Mouse (Mus musculus): ENCODE data around the gene AI597479. TPM values are rescaled to one million over a fixed set of nuclear protein-coding genes. Genes with fewer than 3 reads are reported as not detected.

Gene AI597479
- polyA plus RNA-seq, 1 experiment from 2014 or later: 26.4 TPM

DNA sequence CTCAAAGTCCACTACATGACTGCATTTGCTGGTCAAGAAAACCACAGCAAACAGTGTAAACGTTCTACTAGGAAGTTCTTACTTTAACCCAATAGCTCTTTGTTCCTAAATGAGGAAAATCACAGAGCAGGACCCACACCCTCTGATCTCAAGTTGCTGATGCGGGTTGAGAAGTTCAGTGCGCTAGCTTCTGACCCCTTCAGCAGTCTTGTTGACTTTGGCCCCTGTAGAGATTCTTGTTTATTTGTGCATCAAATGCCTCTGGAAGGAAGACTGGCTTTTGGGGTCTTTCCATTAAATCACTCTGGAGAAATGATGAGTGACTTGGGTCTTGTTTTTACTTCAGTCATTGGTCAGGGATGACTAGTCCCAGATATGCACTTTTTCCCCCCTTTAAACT, 51.7 kb downstream of the AI597479 start:
- Histone ChIP-seq H3K27ac (no peak overlapping the region), H3K4me3 (no peak overlapping the region), H3K9me3 (no peaks in the 10 kb centered on the region), H3K36me3 (peaks cover 70% of the 10 kb centered on the region), H3K27me3 (ENCODE audit: insufficient read depth, poor library complexity, severe bottlenecking) (no peaks in the 10 kb centered on the region), H3K4me1 (peaks cover 51% of the 10 kb centered on the region)
- no peak for DNase-seq (ENCODE audit: low spot score)
- 71% methylated on average over 3 of the region's 3 CpGs for WGBS

DNA sequence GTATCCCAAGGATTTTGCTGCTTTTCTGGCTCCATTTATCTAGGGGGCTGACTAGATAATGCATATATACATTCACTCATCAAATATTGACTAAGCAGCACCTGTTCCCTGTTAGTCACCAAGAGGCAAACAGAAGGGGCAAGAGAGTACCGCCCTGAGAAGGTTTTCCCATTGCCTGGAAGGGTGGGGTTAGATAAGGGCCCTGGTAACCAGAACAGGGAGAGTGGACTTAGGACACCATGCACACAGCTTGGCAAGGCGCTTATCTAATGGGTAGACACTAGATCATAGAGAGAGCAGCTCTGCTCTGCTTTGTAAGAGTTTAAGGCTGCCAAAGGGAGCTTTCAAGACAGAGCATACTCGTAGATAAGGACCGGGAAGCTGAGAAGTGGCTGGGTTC, 54.1 kb downstream of the AI597479 start:
- Histone ChIP-seq H3K27me3 (ENCODE audit: insufficient read depth, poor library complexity, severe bottlenecking) (no peaks in the 10 kb centered on the region), H3K27ac (no peak overlapping the region), H3K36me3 (peaks cover 60% of the 10 kb centered on the region), H3K4me3 (no peak overlapping the region), H3K4me1 (peaks cover 49% of the 10 kb centered on the region), H3K9me3 (no peaks in the 10 kb centered on the region)
- WGBS: 60% methylated on average over 4 of the region's 4 CpGs
- DNase-seq (ENCODE audit: low spot score): no peak

DNA sequence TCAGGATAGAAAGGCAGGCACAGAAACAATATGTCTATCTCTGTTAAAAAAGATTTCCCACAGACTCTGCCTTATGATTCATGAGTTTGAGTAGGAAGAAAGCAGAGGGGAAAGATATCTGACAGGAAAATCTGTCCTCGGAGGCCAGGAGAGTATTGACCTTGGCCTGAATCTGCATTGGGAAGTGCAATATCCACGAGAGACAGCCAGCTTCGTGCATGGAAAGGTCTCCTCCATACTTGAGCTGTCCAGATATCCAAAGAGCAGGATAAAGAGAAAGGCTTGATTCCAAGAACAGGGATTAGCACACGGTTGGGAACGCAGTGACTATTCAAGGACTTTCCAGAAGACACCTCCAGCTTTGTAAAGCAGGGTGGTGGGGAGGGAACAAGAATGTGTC, 55.0 kb downstream of the AI597479 start:
- Histone ChIP-seq H3K27me3 (ENCODE audit: insufficient read depth, poor library complexity, severe bottlenecking) (no peaks in the 10 kb centered on the region), H3K36me3 (peaks cover 64% of the 10 kb centered on the region), H3K9me3 (no peaks in the 10 kb centered on the region), H3K27ac (no peak overlapping the region), H3K4me3 (no peak overlapping the region), H3K4me1 (peaks cover 44% of the 10 kb centered on the region)
- WGBS: 56% methylated on average over 5 of the region's 5 CpGs
- no peak for DNase-seq (ENCODE audit: low spot score)

DNA sequence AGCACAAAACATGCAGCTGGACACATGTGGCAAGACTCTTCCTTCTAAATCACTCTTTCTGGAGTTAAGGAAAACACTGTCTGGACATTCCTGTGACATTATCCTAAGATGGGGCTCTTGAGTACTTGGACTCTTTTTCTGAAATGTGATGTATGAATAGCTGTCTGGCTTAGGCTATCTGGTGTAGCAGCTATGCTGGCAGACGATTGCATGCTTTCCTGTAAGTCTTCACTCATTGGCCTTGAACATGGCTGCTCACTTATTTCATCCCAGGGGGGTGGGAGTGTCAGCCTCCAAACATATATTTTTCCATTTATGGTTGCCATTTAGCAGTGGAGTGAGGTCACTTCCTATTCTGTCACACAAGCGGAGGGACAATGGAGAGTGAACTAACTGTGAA, 56.0 kb downstream of the AI597479 start:
- Histone ChIP-seq H3K4me1 (peaks cover 43% of the 10 kb centered on the region), H3K9me3 (no peaks in the 10 kb centered on the region), H3K4me3 (no peak overlapping the region), H3K27ac (no peak overlapping the region), H3K27me3 (ENCODE audit: insufficient read depth, poor library complexity, severe bottlenecking) (no peaks in the 10 kb centered on the region), H3K36me3 (peaks cover 54% of the 10 kb centered on the region)
- DNase-seq (ENCODE audit: low spot score): no peak
- 44% methylated on average over 2 of the region's 2 CpGs for WGBS

DNA sequence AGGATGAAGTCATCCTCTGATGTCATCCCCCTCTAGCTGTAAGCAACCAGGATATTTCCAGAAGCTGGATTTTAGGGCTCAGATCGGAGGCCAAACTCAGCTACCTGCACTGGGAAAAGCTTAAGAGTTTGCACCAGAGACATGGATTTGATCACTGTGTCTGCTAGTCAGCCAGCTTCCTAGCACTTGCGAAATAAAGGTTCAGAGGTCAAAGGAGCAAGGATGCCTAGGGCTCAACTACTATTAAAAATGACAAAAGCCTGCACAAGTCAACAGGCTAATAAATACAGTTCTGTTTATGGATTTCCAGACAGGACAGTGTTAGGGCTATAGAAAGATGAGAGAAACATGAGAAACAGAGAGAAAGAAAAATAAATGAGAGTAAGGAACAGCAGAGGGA, 59.4 kb downstream of the AI597479 start:
- Histone ChIP-seq H3K36me3 (peaks cover 21% of the 10 kb centered on the region), H3K9me3 (no peaks in the 10 kb centered on the region), H3K27ac (no peak overlapping the region), H3K4me1 (peaks cover 54% of the 10 kb centered on the region), H3K27me3 (ENCODE audit: insufficient read depth, poor library complexity, severe bottlenecking) (no peaks in the 10 kb centered on the region), H3K4me3 (no peak overlapping the region)
- WGBS: 82% methylated on average over 2 of the region's 2 CpGs
- DNase-seq (ENCODE audit: low spot score): no peak

DNA sequence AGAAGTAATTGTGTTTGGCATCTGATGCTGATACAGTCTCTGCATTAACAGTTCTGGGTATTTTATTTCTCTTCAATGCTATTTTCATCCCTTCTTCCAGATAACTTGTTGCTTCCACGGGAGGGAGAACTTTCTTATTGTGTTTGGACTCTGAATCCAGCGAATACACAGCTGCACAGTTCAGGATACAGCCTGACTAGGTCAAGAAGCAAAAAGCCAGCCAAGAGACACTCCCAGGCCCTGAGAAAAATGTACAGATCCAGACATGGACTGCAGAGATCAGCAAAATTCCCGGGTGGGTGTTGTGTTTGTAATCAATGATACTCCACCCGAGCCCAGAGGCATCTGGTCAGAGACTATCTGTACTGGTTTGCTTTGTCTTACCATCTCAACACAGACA, 60.9 kb downstream of the AI597479 start:
- H3K4me1 ChIP-seq: peaks cover 53% of the 10 kb centered on the region

DNA sequence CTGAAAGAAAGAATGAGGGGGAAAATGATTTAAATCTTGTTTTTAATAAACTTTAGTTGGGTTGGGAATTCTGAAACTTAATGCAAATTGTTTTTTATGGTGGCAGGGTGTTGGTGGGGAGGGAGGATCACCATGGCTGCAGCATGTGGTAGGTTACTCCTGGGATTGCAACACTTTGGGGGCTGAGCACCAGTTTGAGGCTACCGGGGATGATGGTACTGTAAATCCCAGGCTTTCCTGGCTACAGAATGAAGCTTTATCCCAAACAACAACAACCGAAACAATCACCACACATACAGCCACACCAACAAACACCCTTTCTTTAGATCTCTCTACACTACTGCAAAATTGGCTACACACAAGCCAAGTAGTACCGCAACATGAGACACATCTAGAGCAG, 63.9 kb downstream of the AI597479 start:
- H3K4me1 ChIP-seq: peaks cover 40% of the 10 kb centered on the region
- H3K4me3 ChIP-seq: peak overlapping the region; percentile 87
- WGBS: 70% methylated on average over 3 of the region's 3 CpGs
- H3K9me3 ChIP-seq: no peaks in the 10 kb centered on the region
- DNase-seq (ENCODE audit: low spot score): no peak
- H3K27ac ChIP-seq: peak overlapping the region; percentile 96; the same call in 1 of the 2 replicates
- H3K36me3 ChIP-seq: peaks cover 11% of the 10 kb centered on the region
- H3K27me3 ChIP-seq (ENCODE audit: insufficient read depth, poor library complexity, severe bottlenecking): 0 out of 2 replicates have a peak, but pooled peaks cover 6% of the 10 kb centered on the region

More for the DNA sequence above, 60.9 kb downstream of the AI597479 start:
- H3K9me3 ChIP-seq: no peaks in the 10 kb centered on the region
- no peak for DNase-seq (ENCODE audit: low spot score)
- H3K4me3 ChIP-seq: peak overlapping the region; percentile 35
- 32% methylated on average over 4 of the region's 4 CpGs for WGBS
- H3K27me3 ChIP-seq (ENCODE audit: insufficient read depth, poor library complexity, severe bottlenecking): 0 out of 2 replicates have a peak, but pooled peaks cover under 1% of the 10 kb centered on the region
- H3K27ac ChIP-seq: peak overlapping the region; percentile 59; the same call in 1 of the 2 replicates
- H3K36me3 ChIP-seq: peaks cover 14% of the 10 kb centered on the region

DNA sequence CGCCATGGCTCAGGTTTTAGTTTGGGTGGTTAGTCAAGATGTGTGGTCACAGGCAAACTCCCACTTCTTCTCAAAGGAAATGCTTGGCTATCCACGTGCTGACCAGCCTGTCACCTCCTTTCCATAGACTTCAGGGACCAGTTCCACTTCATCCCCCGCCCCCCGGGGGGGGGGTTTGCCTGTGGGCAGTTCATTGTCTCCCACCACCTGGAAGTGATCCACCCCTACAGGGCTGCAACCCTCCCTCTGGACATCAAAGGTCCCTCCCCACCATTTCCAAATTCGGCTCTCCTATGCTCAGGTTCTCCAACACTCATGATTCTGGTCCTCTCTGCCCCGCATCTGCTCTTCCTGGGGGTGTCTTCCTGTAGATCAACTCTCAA, 64.6 kb downstream of the AI597479 start:
- Histone ChIP-seq H3K4me3 (peak overlapping the region; percentile 87), H3K27me3 (ENCODE audit: insufficient read depth, poor library complexity, severe bottlenecking) (0 out of 2 replicates have a peak, but pooled peaks cover 6% of the 10 kb centered on the region), H3K9me3 (no peaks in the 10 kb centered on the region), H3K4me1 (peaks cover 47% of the 10 kb centered on the region), H3K27ac (peak overlapping the region; percentile 96), H3K36me3 (peaks cover 4% of the 10 kb centered on the region)
- no peak for DNase-seq (ENCODE audit: low spot score)
- 1% methylated on average over 6 of the region's 6 CpGs for WGBS

DNA sequence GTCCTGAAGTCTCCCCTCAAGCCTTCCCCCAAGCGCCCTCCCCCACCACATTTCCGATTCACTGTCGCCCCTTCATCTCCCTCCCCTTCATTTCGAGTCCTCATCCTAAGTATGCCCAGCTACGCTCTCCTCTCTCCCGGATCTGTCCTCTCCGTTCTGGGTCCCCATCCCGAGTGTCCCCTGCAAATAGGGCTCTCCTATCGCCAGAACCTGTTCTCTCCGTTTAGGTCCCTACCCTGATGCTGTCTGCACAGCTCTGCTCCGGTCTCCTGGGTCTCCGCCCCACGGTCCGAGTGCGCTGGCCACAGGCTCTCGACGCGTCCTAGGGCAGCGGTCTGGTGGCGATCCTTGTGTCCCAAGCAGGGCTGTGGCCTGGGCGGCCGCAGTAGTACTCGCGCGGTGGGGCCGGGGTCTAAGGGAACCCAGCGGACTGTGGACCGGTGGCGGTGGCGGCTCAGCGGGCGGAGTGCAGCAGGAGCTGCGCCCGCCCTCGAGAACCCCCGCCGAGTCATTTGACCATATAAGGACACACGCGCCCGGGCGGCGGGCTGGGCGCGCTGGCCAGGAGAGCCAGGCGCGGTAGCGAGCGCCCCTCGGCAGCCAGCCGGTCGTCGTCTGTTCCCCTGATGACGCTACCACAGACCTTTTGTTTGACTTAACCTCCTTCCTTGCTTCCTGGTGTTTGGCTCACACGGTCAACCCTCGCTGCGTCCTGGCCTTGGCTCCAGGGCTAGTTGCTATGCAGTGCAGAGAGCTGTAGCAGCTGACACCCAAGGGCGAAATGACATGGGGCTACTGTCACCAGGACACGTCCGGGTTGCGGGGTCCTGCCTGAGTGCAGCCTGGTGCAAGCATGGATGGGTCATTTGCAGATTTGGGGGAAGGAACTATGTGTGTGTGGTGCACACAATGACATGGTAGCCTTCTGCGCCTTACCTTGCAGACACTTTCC, 65.2 kb downstream of the AI597479 start:
- Histone ChIP-seq H3K36me3 (peaks cover 2% of the 10 kb centered on the region; the same call in 1 of the 2 replicates), H3K4me1 (peaks cover 53% of the 10 kb centered on the region), H3K9me3 (no peaks in the 10 kb centered on the region), H3K27ac (peak overlapping the region; percentile 96), H3K4me3 (peak overlapping the region; percentile 87), H3K27me3 (ENCODE audit: insufficient read depth, poor library complexity, severe bottlenecking) (0 out of 2 replicates have a peak, but pooled peaks cover 6% of the 10 kb centered on the region)
- WGBS: 4% methylated on average over 61 of the region's 61 CpGs
- peak; percentile 91 for DNase-seq (ENCODE audit: low spot score)

DNA sequence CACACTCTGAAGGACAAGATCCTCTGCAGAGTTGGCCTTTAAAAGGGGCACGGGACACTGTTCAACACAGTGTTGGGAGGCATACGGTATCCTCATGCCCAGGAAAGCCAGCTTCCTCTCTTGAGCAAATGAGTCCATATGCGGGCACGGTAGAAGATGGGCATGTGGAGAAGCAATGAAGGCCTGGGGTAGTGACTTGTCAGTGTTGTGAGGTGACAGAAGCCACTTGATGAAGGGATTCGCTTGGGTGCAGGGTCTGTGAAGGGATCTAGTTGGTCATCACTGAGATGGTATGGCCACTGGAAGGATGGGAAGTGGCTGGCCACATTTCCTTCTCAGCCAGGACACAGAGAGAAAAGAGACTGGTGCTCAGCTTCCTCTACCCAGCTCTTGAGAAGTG, 66.1 kb downstream of the AI597479 start:
- H3K9me3 ChIP-seq: no peaks in the 10 kb centered on the region
- peak overlapping the region; percentile 96 for H3K27ac ChIP-seq
- no peak for DNase-seq (ENCODE audit: low spot score)
- peaks cover 53% of the 10 kb centered on the region for H3K4me1 ChIP-seq
- no peak overlapping the region for H3K4me3 ChIP-seq
- H3K36me3 ChIP-seq: peaks cover 2% of the 10 kb centered on the region; the same call in 1 of the 2 replicates
- WGBS: 91% methylated on average over 5 of the region's 5 CpGs
- 0 out of 2 replicates have a peak, but pooled peaks cover 6% of the 10 kb centered on the region for H3K27me3 ChIP-seq (ENCODE audit: insufficient read depth, poor library complexity, severe bottlenecking)

Other genes with a start within 250 kb of the AI597479 start
- 63.9 and 65.5 TPM in 2 replicates for gene Mrps9, start 247.5 kb upstream of the AI597479 start, polyA plus RNA-seq (2016; fragmentation: Nextera tagmentation; extraction: Ambion mirVana)
- gene Gpr45, start 145.8 kb upstream of the AI597479 start, polyA plus RNA-seq (2016; fragmentation: Nextera tagmentation; extraction: Ambion mirVana): 3.1 and 4.9 TPM in 2 replicates
- gene Tgfbrap1, start 73 bp upstream of the AI597479 start, polyA plus RNA-seq (2016; fragmentation: Nextera tagmentation; extraction: Ambion mirVana): 9.6 and 10.2 TPM in 2 replicates
- gene Fhl2, start 98.3 kb downstream of the AI597479 start, polyA plus RNA-seq (2016; fragmentation: Nextera tagmentation; extraction: Ambion mirVana): 112 and 178 TPM in 2 replicates

All from heart, embryonic 10.5 days (tissue).